Mouse (Mus musculus): ENCODE measurements around the gene Dmrt3. TPM values are rescaled to one million over a fixed set of nuclear protein-coding genes. Genes with fewer than 3 reads are reported as not detected.

Dmrt3 gene
- total RNA-seq (2015) = not detected in 2 replicates
- total RNA-seq (2017) = not detected in 2 replicates

DNA sequence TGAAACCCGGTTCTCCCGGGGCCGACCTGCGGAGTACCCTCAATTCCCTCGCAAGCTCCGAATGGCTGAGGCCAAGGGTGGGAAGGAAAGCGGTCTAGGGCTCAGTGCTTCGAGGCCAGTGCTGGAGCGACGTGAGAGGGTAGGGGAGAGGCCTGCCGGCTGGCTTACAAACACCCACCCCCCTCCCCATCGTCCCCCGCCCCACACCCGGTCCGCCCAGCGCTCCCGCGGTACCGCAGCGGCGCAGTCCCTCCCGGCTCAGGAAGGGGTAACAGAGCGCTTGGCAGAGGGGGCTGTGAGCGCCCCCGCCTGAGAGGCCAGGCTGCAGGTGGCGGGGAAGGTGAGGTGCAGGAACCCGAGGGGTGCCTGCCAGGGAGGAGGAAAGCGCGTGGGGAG lies at the start of gene Dmrt3:
TSS of gene Dmrt3 (plus strand) at position 287 of the 396 bp plus-strand sequence.
- no peak for ATAC-seq (replicated peaks; ENCODE audit: poor library complexity)

DNA sequence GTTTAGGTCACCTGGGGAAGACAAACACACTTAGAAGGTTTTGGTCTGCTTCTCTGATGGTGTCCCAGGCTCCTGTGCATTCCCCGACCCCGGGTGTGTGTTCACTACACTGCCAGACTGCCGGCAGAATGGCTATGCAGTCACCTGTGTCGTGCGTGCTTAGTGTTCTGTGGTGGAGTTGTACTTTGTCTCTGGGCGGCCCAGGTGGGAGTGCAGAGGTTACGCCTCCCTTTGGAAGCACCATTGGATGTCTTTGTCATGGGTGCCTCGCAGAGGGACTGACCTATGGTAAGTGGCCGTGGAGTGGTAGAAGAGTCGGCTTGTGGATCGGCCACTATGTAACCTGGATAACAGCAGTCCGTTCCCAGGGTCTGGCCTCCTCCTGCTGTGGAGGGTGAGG lies 45.7 kb upstream of the Dmrt3 start:
- ATAC-seq (replicated peaks; ENCODE audit: poor library complexity) = no peak

DNA sequence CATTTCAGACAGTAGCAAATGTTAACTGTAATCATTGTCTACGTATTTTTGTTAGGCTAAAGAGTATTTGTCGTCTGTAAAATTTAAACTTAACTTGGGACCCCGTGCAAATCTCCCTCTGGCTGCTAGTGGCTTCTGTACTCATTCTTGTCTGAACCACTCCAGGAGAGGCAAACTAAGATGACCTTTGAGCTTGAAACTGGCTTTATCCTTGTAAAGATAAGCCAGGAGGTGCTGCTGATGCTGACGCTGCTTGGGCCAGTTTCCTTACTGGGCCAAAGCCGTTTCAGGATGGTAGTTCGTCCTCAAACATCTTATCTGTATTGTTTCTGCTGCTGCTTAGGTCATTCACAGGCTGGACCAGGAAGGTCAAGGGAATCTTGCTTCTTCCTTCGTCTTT lies 40.3 kb upstream of the Dmrt3 start:
- no peak for ATAC-seq (replicated peaks; ENCODE audit: poor library complexity)

DNA sequence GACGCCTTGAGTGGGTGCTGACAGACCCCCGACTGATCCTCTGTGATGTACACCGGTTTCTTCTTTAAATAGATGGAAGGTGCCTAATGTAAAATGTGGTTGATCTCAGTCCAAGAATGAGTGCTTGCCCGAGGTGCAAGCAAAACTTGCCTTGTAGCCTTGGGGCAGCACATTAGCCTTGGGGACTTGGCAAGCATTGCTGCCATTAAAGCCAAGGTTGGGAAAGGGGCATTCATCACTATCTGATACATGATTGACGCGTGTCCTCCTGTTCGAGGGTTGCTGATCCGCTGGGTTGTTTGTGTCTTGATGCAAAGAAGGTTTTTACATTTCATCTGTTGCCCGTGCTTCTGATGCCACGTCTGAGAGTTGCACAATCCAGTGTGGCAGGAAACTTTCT lies 35.7 kb upstream of the Dmrt3 start:
- no peak for ATAC-seq (replicated peaks; ENCODE audit: poor library complexity)

DNA sequence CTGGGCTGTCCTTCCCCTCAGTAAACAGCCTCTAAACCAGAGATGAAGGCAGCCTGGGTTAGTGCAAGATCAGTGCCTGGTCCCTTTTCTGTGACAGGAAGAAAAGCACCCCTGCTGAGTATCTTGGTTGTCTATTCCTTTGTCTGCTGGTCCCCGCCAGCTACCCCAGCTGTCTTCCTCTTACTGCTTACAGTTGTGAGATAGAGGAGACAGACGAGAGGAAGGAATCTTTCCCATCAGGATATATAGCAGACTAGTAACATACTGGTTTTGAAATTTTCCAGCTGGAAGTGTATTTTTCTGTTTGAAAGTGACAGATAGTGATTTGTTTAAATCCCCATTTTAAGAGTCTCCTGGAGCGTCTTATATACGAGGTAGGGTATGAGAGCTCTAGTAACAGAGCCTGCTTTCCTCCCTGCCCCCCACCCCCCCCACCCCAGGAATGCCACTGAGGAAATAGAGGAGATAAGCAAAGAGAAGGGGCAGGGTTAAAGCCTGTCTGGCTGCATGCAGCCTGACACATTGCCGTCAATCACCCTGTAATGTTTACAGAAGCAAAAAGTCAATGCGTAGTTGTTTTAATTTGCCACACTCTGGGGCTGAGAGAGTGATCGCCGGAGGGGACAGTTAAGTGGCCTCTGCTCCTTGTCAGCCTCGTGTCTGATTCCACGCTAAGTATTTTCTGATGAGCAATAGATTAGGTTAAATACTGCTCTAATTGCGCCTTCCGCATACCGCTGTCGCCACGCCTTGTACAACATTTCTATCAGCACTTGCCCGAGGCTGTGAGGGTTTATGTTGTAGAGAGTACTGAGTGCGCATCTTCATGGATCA lies 34.9 kb upstream of the Dmrt3 start:
- ATAC-seq (replicated peaks; ENCODE audit: poor library complexity) = no peak

DNA sequence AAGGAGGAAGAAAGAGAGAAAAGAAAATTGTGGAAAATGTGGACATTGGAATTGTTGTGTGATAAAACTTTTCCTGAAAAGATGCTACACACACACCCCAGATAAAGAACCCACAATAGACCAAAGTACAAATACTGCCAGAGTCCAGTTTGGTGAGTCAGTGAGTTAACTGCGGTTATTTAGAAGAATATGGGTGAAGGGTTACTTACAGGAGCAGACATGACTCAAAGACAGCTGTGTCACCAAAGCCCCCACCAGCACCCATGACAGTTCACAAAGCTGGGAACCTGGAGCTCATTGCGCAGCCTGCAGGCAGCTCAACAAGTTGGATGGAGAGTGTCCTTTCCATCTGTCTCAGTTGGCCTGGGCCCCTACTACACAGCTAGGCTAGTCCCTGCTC lies 31.7 kb upstream of the Dmrt3 start:
- ATAC-seq (replicated peaks; ENCODE audit: poor library complexity) = no peak

DNA sequence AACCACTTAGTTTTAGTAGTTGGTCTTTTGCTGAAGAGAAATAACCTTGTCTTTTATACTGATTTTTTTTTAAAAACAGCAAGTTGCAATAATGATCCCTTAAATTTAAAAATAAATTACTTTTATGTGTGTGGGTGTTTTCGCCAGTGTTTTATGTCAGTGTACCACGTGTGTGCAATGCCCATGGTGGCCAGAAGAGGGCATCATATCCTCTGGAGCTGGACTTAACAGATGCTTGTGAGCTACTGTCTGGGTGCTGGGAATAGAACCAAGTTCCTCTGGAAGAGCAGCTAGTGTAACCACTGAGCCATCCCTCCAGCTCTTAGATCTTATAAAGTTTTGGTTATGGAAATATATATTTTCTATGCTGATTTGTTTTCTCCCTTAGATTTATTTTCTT lies 30.7 kb upstream of the Dmrt3 start:
- ATAC-seq (replicated peaks; ENCODE audit: poor library complexity) = no peak

DNA sequence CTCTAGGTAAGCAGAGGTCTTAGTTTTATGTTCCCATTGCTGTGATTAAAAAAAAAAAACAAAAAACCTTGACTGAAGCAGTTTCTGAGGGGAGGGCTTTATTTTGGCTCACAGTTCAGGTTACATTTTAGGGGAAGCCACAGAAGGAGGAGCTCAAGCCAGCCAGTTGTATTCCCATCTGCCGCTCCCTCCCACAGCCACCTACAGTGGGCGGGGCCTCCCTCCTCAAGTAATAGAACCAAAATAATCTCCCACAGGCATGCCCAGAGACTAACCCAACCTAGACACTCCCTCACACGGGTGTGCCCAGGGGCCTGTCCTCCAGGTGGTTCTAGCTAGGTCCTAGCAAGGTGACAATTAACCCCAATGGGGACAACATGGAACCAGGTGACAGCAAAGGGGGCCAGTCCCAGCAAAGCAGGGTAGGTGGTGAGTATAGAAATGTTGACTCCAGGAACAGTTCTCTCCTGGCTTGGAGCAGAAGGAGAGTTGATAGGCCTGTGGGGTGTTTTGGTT lies 12.3 kb upstream of the Dmrt3 start:
- no peak for ATAC-seq (replicated peaks; ENCODE audit: poor library complexity)

DNA sequence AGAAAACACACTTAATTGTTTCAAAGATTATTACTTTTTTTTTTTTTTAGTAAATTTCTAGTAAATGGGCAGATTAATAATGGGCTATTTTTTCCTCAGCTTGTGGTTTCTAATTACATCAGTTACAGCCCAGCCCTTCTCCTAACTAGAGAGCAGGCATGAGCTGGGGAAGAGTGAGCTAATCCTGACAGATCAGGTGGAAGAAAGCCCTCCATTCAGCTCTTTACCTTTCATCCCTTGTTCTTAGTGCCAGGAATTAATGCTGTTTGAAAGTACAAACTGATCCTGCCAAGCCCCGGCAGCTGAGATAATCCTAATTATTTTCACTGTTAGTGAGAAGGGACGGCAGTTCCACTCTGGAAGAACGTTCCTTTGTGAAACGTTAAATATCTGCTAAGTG lies 11.5 kb upstream of the Dmrt3 start:
- no peak for ATAC-seq (replicated peaks; ENCODE audit: poor library complexity)

DNA sequence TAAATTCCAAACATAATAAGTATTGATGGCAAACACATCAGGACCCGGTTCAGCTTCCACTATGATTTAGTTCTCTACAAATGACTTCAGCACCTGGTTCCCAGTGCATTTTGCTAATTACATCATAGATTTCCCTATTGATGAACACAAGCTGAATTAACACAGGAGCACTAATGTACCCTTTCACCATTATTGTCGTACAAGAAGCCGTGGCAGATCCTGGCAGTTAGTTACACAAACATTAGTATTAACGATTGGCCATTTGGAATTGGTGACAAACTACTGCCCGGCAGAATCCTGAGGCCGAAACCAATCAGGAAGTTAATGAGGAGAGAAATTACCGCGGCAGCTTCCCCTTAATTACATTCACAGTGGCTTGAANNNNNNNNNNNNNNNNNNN lies 8.1 kb upstream of the Dmrt3 start:
- no peak for ATAC-seq (replicated peaks; ENCODE audit: poor library complexity)

DNA sequence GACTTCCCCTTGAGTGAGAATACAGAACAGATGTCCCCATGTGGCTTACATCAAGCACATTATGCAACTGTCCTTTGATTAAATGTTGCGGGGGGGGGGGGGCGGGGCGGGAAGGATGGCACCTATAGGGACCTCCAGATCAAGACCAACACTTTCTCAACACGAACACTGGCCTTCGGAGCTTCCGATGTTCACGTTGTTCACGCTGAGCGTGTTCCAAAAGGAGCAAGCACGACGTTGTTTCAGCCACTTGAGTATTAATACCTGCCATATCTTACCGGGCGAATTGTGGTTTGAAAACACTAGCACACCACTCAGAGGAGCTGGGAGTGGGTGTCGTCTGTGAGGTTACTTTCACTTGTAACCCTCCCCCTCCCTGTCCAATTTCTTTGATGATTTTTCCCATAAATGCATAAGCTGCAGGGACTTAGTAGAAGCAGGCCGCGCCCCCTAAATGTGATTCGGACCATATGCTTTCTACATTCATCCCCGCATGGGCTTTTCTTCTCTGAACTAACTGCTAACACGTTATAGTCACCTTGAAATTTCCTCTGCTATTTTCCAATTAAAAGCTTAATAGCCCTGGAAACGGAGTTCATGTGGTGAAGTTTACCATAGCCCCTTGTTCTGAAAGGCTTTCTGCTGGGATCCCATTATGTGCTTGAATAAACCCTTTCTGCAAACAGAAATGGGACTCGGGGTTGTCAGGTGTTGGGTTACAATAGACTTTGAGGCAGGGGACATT lies 2.5 kb upstream of the Dmrt3 start:
- ATAC-seq (replicated peaks; ENCODE audit: poor library complexity) = no peak

DNA sequence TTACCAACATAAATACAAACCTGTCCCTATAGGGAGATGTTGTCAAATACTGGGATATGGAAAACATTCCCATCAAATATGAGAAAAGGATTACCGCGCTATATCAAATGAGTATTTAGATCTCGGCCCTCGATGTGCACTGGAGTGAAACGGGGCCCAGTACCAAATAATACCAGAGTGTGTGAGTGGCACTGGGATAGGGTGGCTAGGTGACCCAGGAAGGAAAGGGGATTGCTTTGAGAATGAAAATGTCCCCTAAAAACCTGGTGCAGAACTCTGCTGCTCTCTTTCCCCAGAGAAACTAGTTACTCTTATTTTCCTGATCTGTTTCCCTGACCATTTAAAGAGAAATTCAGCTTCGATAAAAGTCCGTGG lies 1.9 kb upstream of the Dmrt3 start:
- ATAC-seq (replicated peaks; ENCODE audit: poor library complexity) = no peak

DNA sequence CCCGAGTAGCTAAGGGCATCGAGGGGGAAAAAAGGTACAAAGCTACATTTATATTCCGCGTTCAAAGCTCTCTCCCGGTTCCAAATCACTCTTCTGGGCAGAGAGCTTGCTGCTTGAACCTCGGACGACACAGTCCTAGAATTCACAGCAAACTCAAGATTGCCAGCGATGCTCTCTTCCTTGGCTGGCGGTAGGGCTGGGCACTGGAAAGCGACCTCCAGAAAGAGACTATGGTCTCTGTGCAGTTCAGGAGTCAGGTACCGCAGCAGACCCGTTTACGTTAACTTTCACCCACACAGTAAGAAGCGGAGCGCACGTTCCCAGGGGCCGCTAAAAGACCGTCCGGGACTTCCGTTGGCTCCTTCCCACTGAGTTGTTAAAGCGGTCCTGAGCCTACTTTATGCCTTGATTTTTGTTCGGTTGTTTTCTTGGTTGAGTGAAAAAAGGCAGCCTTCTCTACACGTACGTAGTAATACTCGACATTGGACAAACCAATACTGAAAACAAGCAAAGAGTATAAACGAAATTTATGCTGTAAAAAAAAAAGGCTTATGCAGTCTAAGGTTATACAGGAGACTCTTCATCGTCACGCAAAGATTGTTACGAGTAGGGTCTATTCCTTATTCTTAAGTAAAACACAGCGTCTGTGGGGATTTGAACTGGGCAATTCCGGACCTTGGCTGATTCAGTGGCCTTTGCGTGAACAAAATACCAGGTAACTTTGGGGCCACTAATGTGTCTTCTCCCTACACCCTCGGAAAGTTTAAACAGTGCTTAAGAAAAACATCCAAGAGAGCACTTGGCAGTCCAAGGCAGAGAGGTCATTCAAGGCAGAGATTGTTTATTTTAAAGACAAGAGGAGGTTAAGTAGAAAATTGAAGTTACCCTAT lies 895 bp upstream of the Dmrt3 start:
- ATAC-seq (replicated peaks; ENCODE audit: poor library complexity) = no peak

DNA sequence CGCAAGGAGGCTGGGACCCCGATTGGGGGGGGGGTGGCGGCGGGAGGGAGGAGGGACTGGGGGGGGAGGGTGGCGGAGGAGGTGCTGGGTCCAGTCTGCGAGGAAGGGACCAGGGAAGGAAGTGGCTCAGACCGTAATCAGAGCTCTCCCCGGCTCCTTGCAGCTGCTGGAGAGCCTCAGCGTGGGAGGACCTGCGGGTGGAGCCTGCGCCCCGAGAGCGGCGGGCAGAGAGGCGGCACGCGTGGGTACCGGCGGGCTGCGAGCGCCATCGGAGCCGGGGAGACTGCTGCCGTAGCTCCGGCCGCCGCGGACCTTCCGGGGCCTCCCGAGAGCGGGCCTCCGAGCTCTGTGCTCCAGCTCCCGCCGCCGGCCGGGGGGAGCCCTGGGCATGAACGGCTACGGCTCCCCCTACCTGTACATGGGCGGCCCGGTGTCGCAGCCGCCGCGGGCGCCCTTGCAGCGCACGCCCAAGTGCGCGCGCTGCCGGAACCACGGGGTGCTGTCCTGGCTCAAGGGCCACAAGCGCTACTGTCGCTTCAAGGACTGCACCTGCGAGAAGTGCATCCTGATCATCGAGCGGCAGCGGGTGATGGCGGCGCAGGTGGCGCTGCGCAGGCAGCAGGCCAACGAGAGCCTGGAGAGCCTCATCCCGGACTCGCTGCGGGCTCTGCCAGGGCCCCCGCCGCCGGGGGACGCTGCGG lies 460 bp downstream of the Dmrt3 start:
- ATAC-seq (replicated peaks; ENCODE audit: poor library complexity) = no peak

DNA sequence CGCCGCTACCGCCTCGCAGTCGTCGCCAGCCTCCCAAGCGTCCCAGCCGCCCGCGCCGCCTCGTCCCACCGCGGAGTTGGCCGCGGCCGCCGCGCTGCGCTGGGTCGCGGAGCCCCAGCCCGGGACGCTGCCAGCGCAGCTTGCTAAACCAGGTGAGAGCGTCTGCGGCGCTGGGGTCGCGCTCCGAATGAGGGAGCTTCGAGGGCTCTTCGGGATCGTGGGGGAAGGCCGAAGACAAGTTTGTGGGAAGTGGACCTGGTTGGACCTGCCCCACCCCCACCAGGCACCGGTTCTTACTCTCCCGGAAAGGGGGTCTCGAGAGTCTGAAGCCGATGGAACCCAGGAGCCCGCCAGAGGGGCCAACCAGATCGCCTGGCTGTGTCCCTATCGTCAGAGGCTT lies 1.0 kb downstream of the Dmrt3 start:
- ATAC-seq (replicated peaks; ENCODE audit: poor library complexity) = no peak

DNA sequence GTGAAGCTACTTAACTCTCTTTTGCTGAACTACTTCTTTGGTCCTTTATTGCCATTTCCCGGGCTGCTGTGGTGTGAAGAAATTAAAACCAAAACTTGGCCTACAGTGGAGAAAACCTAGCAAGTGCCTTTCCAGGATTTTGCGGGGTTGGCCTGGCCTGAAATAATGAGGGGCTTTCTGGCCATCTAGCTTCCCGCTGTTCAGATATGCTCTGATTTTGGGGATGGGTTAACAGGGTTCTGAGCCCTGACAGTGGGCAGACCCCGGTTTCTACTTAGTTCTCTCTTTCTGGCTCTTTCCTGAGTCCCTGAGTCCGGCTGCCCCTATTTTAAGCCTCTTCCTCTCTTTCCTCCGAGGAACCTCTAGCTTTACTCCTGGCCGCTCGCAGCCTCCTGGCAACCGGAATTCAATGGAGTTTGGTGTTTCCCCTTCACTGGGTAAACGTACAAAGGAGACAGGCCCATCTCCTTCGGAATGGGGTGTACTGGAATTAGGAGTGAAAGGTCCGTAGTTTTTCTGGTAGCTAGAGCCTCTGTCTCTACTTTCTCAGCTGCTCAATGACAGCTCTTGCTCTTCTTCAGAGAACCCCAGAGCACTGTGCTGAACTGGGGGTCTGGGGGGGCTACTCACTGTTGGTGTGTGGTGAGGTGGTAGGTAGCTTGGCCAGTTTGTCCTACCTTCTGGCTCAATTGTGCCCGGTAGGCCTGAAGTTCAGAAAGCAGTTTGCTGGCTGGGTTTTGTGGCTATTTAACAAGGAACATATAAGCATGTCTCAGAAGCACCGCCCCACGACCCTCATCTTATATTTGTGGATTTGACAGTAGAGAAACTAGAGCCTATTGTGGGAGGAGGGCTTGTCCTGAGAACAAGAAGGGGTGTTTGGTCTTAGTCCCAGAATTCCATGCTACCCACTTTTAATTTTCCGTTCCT lies 2.0 kb downstream of the Dmrt3 start:
- no peak for ATAC-seq (replicated peaks; ENCODE audit: poor library complexity)

DNA sequence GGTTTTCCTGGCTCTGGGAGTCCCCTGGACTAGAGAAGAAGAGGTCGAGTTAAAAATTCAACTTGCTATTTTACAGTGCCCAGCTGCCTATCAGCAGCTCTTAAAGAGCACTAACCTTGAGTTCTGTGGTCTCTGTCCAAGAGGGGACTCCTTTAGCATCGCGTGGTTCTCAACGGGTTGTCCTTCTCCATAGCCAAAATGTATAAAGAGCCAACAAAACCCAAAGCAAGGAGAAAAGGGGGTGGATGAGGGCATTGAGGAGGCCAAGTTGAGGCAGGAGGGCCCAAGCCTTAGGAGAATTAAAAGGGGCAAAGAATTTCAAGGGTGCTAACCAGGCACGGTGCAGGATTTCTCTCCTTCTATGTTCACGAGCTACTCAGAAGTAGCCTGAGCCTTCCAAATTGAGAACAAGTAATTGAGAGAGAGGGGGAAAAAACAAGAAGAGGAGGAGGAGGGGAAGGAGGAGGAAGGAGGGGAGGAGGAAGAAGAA lies 2.8 kb downstream of the Dmrt3 start:
- no peak for ATAC-seq (replicated peaks; ENCODE audit: poor library complexity)

DNA sequence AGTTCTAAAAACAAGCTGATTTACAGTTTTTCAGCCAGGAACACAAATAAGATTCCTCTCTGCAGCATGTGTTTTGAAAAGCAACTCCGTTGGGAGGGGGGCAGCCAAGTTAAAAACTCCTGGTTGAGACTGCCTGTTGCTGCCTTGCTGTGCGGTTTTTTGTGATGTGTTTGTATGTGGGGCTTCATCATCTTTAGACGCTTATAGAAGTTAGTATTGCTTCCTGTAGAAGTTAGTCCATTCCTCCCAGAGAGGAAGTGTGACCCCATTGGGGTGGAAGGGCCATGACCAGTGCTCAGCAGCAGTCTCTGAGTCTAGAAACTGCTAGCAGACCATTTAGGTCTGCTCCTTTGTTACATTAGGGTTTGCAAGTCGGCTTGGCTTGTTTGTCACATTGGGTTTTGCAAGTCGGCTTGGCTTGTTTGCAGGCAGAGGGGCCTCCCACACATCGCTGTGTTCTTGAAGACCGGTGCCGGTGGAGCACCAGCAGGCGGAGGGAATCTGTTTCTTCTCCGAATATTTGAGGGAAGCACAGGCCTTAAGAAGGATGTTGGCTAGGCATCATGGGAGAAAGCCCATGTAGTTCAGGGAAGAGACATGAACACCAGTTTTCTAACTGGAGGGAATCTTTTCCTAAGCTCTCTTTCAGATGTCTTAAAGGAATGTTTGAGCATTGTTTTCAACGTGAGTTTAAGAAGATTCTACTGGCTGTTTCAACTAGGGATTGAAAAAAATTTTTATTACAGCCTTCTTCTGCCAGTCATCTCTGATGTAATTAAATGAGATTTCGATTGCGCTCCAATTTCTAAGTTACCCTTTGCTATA lies 3.6 kb downstream of the Dmrt3 start:
- ATAC-seq (replicated peaks; ENCODE audit: poor library complexity) = no peak

Measured in megakaryocyte progenitor cell, adult 5-6 weeks (primary cell).